Mouse (Mus musculus): ENCODE results near the gene Arhgef17. TPM values are rescaled to one million over a fixed set of nuclear protein-coding genes. Genes with fewer than 3 reads are reported as not detected.

Arhgef17 gene
- polyA plus RNA-seq, 1 experiment: 0.02 TPM

DNA sequence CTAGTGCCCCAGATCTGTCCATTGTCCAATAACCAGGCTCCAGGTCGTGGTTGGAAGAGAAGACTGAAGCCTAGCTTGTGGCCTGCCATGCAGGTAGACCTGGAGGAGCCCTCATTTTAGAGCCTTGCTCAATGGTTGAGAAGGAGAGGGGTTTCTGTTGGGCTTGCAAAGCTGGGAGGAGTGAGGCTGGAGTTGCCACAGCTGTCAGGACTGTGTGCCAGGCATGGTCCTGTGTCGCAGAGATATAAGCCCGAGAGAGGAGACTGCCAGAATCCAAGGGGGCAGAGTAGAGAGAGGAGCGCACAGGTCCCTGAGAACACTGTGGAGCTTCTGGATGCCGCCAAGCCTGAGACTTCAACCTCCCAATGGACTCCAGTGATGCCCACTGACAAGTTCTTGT is 12.8 kb upstream of the Arhgef17 start:
- no peaks in the 10 kb centered on the region for H3K9me3 ChIP-seq (ENCODE audit: control insufficient read depth, low read length)
- H3K4me3 ChIP-seq (replicated peaks): no peak overlapping the region
- no peaks in the 10 kb centered on the region for H3K27me3 ChIP-seq (ENCODE audit: control insufficient read depth)
- H3K4me1 ChIP-seq (ENCODE audit: control insufficient read depth): no peaks in the 10 kb centered on the region
- H3K36me3 ChIP-seq (ENCODE audit: control insufficient read depth): no peaks in the 10 kb centered on the region
- TF ChIP-seq GATA1 (IDR thresholded peaks at IDR 0.05; ENCODE audit: low read length): no peak
- no peak for TF ChIP-seq TAL1 (IDR thresholded peaks at IDR 0.05; ENCODE audit: low read length)

DNA sequence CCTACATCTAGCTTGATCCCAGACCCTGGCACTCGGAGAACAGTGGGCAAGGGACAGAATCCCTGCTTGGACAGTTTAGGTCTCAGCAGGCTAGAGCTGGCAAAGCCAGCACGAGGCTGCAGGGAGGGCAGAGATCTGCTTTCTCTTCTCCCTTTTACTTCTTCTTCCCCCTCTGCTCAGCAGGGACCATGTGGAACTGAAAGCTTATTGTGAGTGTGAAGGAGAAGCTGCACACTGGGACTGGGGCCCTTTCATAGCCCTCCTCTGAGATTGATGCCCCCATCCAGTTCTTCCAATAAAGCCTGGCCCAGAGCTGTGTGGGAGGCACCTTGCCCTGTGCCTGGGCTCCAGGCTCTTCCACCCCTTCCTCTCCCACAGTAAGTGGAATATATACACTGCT is 12.4 kb upstream of the Arhgef17 start:
- Histone ChIP-seq H3K36me3 (ENCODE audit: control insufficient read depth) (no peaks in the 10 kb centered on the region), H3K4me3 (replicated peaks) (no peak overlapping the region), H3K9me3 (ENCODE audit: control insufficient read depth, low read length) (no peaks in the 10 kb centered on the region), H3K4me1 (ENCODE audit: control insufficient read depth) (no peaks in the 10 kb centered on the region), H3K27me3 (ENCODE audit: control insufficient read depth) (no peaks in the 10 kb centered on the region)
- TF ChIP-seq TAL1 (IDR thresholded peaks at IDR 0.05; ENCODE audit: low read length): no peak

DNA sequence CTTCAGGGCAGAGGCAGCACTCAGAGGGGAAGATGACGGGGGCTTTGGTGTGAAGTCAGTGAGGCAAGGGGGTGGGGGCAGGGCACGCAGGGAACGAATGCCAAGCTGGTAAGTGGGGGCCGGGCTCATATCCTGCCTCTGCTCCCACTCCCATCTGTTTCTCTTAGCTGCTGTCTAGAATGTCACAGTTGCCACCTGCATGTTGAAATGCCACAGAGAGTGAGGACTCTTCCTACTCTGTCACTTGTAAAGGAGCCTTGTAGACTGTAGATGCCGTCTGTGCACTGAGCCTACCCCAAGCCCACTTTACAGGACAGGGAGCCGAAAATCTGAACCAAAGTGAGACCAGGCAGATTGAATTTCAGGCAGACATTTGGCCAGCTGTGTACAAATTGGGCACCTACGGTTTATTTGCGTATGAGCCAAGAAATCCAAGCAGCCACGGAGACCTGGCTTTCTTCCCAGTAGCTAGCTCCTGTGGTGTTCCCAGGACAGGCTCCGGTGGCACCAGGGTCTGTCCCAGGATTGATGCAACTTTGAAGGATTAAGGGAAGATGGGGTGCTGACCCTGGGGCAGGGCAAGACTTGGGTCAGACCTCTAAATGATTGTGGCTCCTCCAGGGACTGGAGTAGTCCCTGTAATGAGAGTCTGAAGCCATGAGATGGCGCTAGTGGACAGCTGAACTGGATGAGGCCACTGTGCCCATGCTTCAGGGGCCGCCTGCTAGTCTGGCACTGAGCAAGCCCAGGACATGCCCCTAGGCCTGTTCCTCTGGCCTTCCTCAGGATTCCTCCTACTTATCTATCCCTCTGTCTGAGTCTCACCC is 11.1 kb upstream of the Arhgef17 start:
- H3K27me3 ChIP-seq (ENCODE audit: control insufficient read depth): no peaks in the 10 kb centered on the region
- H3K4me3 ChIP-seq (replicated peaks): no peak overlapping the region
- H3K4me1 ChIP-seq (ENCODE audit: control insufficient read depth): no peaks in the 10 kb centered on the region
- H3K36me3 ChIP-seq (ENCODE audit: control insufficient read depth): no peaks in the 10 kb centered on the region
- TF ChIP-seq GATA1 (IDR thresholded peaks at IDR 0.05; ENCODE audit: low read length): no peak
- TF ChIP-seq TAL1 (IDR thresholded peaks at IDR 0.05; ENCODE audit: low read length): no peak
- H3K9me3 ChIP-seq (ENCODE audit: control insufficient read depth, low read length): no peaks in the 10 kb centered on the region

DNA sequence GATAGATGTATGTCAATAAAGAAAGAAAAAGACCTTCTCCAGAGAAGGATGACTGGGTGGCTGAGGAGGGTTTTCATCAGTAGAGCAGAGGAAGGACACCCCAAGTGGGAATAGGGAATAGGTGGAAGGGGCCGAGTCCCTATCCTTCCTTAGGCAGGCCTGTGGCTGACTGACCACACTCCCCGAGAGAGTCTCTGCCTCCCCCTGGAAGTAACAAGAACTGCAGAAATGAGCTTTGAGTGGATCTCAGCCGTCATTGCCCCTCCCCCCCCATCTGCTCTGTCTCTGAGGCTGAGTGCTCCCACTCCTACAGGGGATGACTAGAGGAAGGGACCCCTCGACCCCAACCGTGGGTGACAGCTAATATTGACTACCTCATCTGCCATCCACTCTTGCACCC is 9.3 kb upstream of the Arhgef17 start:
- H3K27me3 ChIP-seq (ENCODE audit: control insufficient read depth): no peaks in the 10 kb centered on the region
- H3K36me3 ChIP-seq (ENCODE audit: control insufficient read depth): no peaks in the 10 kb centered on the region
- TF ChIP-seq TAL1 (IDR thresholded peaks at IDR 0.05; ENCODE audit: low read length): no peak
- no peak for TF ChIP-seq GATA1 (IDR thresholded peaks at IDR 0.05; ENCODE audit: low read length)
- H3K9me3 ChIP-seq (ENCODE audit: control insufficient read depth, low read length): no peaks in the 10 kb centered on the region
- no peak overlapping the region for H3K4me3 ChIP-seq (replicated peaks)
- H3K4me1 ChIP-seq (ENCODE audit: control insufficient read depth): no peaks in the 10 kb centered on the region

- Histone ChIP-seq H3K36me3 (ENCODE audit: control insufficient read depth) (no peaks in the 10 kb centered on the region), H3K4me3 (replicated peaks) (no peak overlapping the region), H3K4me1 (ENCODE audit: control insufficient read depth) (no peaks in the 10 kb centered on the region), H3K27me3 (ENCODE audit: control insufficient read depth) (peaks cover 16% of the 10 kb centered on the region), H3K9me3 (ENCODE audit: control insufficient read depth, low read length) (no peaks in the 10 kb centered on the region)
- TF ChIP-seq GATA1 (IDR thresholded peaks at IDR 0.05; ENCODE audit: low read length) (no peak), TAL1 (IDR thresholded peaks at IDR 0.05; ENCODE audit: low read length) (no peak)
Observed at GRCm38 (mm10) chr7:100938106-100938505, 6.2 kb upstream of the Arhgef17 start.

GRCm38 (mm10) chr7:100937481-100937880 is 5.6 kb upstream of the Arhgef17 start:
- Histone ChIP-seq H3K36me3 (ENCODE audit: control insufficient read depth) (no peaks in the 10 kb centered on the region), H3K4me1 (ENCODE audit: control insufficient read depth) (peaks cover 4% of the 10 kb centered on the region), H3K9me3 (ENCODE audit: control insufficient read depth, low read length) (no peaks in the 10 kb centered on the region), H3K27me3 (ENCODE audit: control insufficient read depth) (peaks cover 22% of the 10 kb centered on the region), H3K4me3 (replicated peaks) (no peak overlapping the region)
- TF ChIP-seq GATA1 (IDR thresholded peaks at IDR 0.05; ENCODE audit: low read length): no peak
- no peak for TF ChIP-seq TAL1 (IDR thresholded peaks at IDR 0.05; ENCODE audit: low read length)

DNA sequence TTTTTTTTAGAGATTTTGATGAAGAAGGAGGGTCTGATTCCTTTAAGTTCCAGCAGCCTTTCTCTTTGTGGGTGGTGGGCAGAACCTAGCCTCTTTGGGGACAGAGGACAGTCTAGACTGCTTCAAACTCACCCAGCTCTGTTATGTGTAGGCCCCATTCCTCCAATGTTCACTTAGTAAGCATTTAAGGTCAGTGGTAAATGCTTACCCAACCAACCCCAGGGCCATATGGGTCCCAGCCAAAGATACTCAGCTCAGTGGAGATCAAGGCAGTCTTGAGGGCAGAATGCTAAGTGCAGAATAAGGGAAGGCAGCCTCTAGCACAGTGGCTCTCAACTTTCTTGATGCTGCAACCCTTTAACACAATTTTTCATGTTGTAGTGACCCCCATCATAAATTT is 1.6 kb upstream of the Arhgef17 start:
- H3K4me1 ChIP-seq (ENCODE audit: control insufficient read depth): peaks cover 15% of the 10 kb centered on the region
- H3K9me3 ChIP-seq (ENCODE audit: control insufficient read depth, low read length): peaks cover 4% of the 10 kb centered on the region; the same call in 1 of the 2 replicates
- H3K36me3 ChIP-seq (ENCODE audit: control insufficient read depth): no peaks in the 10 kb centered on the region; the same call in 1 of the 2 replicates
- no peak overlapping the region for H3K4me3 ChIP-seq (replicated peaks)
- peaks cover 61% of the 10 kb centered on the region for H3K27me3 ChIP-seq (ENCODE audit: control insufficient read depth)
- TF ChIP-seq GATA1 (IDR thresholded peaks at IDR 0.05; ENCODE audit: low read length): no peak
- TF ChIP-seq TAL1 (IDR thresholded peaks at IDR 0.05; ENCODE audit: low read length): no peak

DNA sequence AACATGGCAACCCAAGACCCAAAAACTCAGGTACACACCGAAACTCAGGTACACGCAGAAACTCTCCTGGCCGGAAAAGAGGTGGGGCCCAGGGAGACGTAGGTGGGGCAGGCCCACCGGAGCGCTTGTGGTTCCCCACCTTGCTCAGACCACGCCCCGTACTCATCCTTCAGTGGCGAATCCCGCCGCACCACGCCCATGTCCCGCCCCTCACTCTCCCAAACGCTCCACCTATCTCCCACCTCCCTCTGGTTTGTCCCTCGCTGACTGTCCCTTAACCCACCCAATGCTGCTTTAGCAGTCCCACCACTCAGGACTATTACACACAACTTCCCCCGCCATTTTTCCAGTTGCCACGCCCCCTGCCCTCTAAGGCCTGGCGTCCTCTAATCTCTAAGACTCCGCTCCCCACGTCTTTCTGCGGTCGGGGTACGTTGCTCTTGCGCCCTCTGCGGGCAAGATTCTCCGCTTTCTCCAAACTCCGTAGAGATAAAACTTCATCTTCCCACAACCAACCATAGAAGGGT is 637 bp upstream of the Arhgef17 start:
- Histone ChIP-seq H3K36me3 (ENCODE audit: control insufficient read depth) (no peaks in the 10 kb centered on the region; the same call in 1 of the 2 replicates), H3K4me3 (replicated peaks) (peak overlapping the region; percentile 54), H3K27me3 (ENCODE audit: control insufficient read depth) (peaks cover 71% of the 10 kb centered on the region), H3K4me1 (ENCODE audit: control insufficient read depth) (peaks cover 15% of the 10 kb centered on the region), H3K9me3 (ENCODE audit: control insufficient read depth, low read length) (peaks cover 4% of the 10 kb centered on the region; the same call in 1 of the 2 replicates)
- TF ChIP-seq GATA1 (IDR thresholded peaks at IDR 0.05; ENCODE audit: low read length): no peak
- TF ChIP-seq TAL1 (IDR thresholded peaks at IDR 0.05; ENCODE audit: low read length): no peak

DNA sequence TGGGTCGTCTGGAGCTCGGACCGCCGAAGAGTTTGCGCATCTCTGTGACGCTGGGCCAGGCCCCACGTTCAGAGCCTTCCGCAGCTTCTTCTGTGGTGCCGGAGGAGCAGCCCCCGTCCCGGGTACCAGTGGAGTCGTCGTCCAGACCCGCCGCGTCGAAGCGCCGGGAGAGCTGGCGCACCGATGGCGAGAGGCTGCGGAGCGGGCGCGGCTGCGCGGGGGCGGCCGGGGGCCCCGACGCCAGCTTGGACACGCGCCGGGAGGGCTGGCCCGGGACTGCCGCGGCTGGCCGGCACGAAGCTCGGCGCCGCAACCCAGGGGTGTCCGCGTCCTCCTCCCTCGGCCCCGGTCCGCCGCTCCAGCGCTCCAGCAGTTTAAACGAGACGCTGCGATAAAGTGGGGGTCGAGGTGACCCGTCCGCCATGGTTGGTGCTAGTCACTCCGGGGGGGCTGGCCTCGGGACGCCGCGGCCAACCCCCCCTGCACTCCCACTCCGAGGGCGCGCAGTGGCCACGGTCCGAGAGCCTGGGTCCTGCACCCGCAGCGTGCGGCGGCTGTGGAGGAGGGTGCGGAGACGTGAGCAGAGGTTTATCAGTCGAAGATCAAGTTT is 486 bp downstream of the Arhgef17 start:
- Histone ChIP-seq H3K36me3 (ENCODE audit: control insufficient read depth) (no peaks in the 10 kb centered on the region; the same call in 1 of the 2 replicates), H3K9me3 (ENCODE audit: control insufficient read depth, low read length) (peaks cover 4% of the 10 kb centered on the region; the same call in 1 of the 2 replicates), H3K27me3 (ENCODE audit: control insufficient read depth) (peaks cover 82% of the 10 kb centered on the region), H3K4me3 (replicated peaks) (peak overlapping the region; percentile 46), H3K4me1 (ENCODE audit: control insufficient read depth) (peaks cover 15% of the 10 kb centered on the region)
- TF ChIP-seq GATA1 (IDR thresholded peaks at IDR 0.05; ENCODE audit: low read length) (no peak), TAL1 (IDR thresholded peaks at IDR 0.05; ENCODE audit: low read length) (no peak)

Measured in erythroblast, embryonic 14.5 days (primary cell).